Mouse (Mus musculus): ENCODE results near the gene Il23a. TPM values are rescaled to one million over a fixed set of nuclear protein-coding genes. Genes with fewer than 3 reads are reported as not detected.

Gene Il23a
- polyA plus RNA-seq (2014; fragmentation: Illumina TruSeq; extraction: RNeasy Lipid Tissue Mini Kit (QIAGEN cat#74804); ENCODE audit: low read depth, low replicate concordance), result 0.76 TPM

GRCm38 (mm10) chr10:128298702-128299171 lies at the start of gene Il23a:
TSS of gene Il23a (minus strand) at chr10:128298752.

GRCm38 (mm10) chr10:128337306-128338181 lies 39.0 kb upstream of the Il23a start, which contains the start of gene Cs:
TSS of gene Cs (plus strand) at chr10:128337734.

GRCm38 (mm10) chr10:128322141-128323108 lies 23.9 kb upstream of the Il23a start, which contains the start of gene Cnpy2:
TSS of gene Cnpy2 (plus strand) at chr10:128322459.

GRCm38 (mm10) chr10:128303126-128304021 lies 4.8 kb upstream of the Il23a start, which contains the start of gene Pan2:
TSS of gene Pan2 (plus strand) at chr10:128303335.

GRCm38 (mm10) chr10:128270287-128270841 lies 28.2 kb downstream of the Il23a start, which contains the start of gene Stat2:
TSS of gene Stat2 (plus strand) at chr10:128270559.

GRCm38 (mm10) chr10:128268371-128268770 lies 30.2 kb downstream of the Il23a start, which contains the start of gene Apof:
TSS of gene Apof (plus strand) at chr10:128268671.

GRCm38 (mm10) chr10:128253677-128254255 lies 44.8 kb downstream of the Il23a start, which contains the start of gene Apon:
TSS of gene Apon (plus strand) at chr10:128254096.

Other genes starting within 250 kb of the Il23a start
- 298 TPM for gene Ptges3, start 239.8 kb downstream of the Il23a start, polyA plus RNA-seq (2014; fragmentation: Illumina TruSeq; extraction: RNeasy Lipid Tissue Mini Kit (QIAGEN cat#74804); ENCODE audit: low read depth, low replicate concordance)
- gene Atp5b, start 215.5 kb downstream of the Il23a start, polyA plus RNA-seq (2014; fragmentation: Illumina TruSeq; extraction: RNeasy Lipid Tissue Mini Kit (QIAGEN cat#74804); ENCODE audit: low read depth, low replicate concordance), result 826 TPM
- gene Baz2a, start 207.2 kb downstream of the Il23a start, polyA plus RNA-seq (2014; fragmentation: Illumina TruSeq; extraction: RNeasy Lipid Tissue Mini Kit (QIAGEN cat#74804); ENCODE audit: low read depth, low replicate concordance), result 27.2 TPM
- gene Rbms2, start 118.5 kb downstream of the Il23a start, polyA plus RNA-seq (2014; fragmentation: Illumina TruSeq; extraction: RNeasy Lipid Tissue Mini Kit (QIAGEN cat#74804); ENCODE audit: low read depth, low replicate concordance), result 12.4 TPM
- gene Gls2, start 104.3 kb downstream of the Il23a start, polyA plus RNA-seq (2014; fragmentation: Illumina TruSeq; extraction: RNeasy Lipid Tissue Mini Kit (QIAGEN cat#74804); ENCODE audit: low read depth, low replicate concordance), result not detected
- gene Spryd4, start 86.9 kb downstream of the Il23a start, polyA plus RNA-seq (2014; fragmentation: Illumina TruSeq; extraction: RNeasy Lipid Tissue Mini Kit (QIAGEN cat#74804); ENCODE audit: low read depth, low replicate concordance), result 10.5 TPM
- not detected for gene Mip, start 72.9 kb downstream of the Il23a start, polyA plus RNA-seq (2014; fragmentation: Illumina TruSeq; extraction: RNeasy Lipid Tissue Mini Kit (QIAGEN cat#74804); ENCODE audit: low read depth, low replicate concordance)
- 2.0 TPM for gene Timeless, start 66.7 kb downstream of the Il23a start, polyA plus RNA-seq (2014; fragmentation: Illumina TruSeq; extraction: RNeasy Lipid Tissue Mini Kit (QIAGEN cat#74804); ENCODE audit: low read depth, low replicate concordance)
- gene Apon, start 44.7 kb downstream of the Il23a start, polyA plus RNA-seq (2014; fragmentation: Illumina TruSeq; extraction: RNeasy Lipid Tissue Mini Kit (QIAGEN cat#74804); ENCODE audit: low read depth, low replicate concordance), result not detected
- not detected for gene Apof, start 30.1 kb downstream of the Il23a start, polyA plus RNA-seq (2014; fragmentation: Illumina TruSeq; extraction: RNeasy Lipid Tissue Mini Kit (QIAGEN cat#74804); ENCODE audit: low read depth, low replicate concordance)
- 13.9 TPM for gene Stat2, start 28.2 kb downstream of the Il23a start, polyA plus RNA-seq (2014; fragmentation: Illumina TruSeq; extraction: RNeasy Lipid Tissue Mini Kit (QIAGEN cat#74804); ENCODE audit: low read depth, low replicate concordance)
- gene Pan2, start 4.6 kb upstream of the Il23a start, polyA plus RNA-seq (2014; fragmentation: Illumina TruSeq; extraction: RNeasy Lipid Tissue Mini Kit (QIAGEN cat#74804); ENCODE audit: low read depth, low replicate concordance), result 14.1 TPM
- gene Cnpy2, start 23.7 kb upstream of the Il23a start, polyA plus RNA-seq (2014; fragmentation: Illumina TruSeq; extraction: RNeasy Lipid Tissue Mini Kit (QIAGEN cat#74804); ENCODE audit: low read depth, low replicate concordance), result 43.5 TPM
- gene Cs, start 39.0 kb upstream of the Il23a start, polyA plus RNA-seq (2014; fragmentation: Illumina TruSeq; extraction: RNeasy Lipid Tissue Mini Kit (QIAGEN cat#74804); ENCODE audit: low read depth, low replicate concordance), result 251 TPM
- gene Coq10a, start 70.2 kb upstream of the Il23a start, polyA plus RNA-seq (2014; fragmentation: Illumina TruSeq; extraction: RNeasy Lipid Tissue Mini Kit (QIAGEN cat#74804); ENCODE audit: low read depth, low replicate concordance), result 14.8 TPM
- gene Ankrd52, start 78.4 kb upstream of the Il23a start, polyA plus RNA-seq (2014; fragmentation: Illumina TruSeq; extraction: RNeasy Lipid Tissue Mini Kit (QIAGEN cat#74804); ENCODE audit: low read depth, low replicate concordance), result 13.2 TPM
- gene Slc39a5, start 102.5 kb upstream of the Il23a start, polyA plus RNA-seq (2014; fragmentation: Illumina TruSeq; extraction: RNeasy Lipid Tissue Mini Kit (QIAGEN cat#74804); ENCODE audit: low read depth, low replicate concordance), result 1.5 TPM
- 19.9 TPM for gene Nabp2, start 112.7 kb upstream of the Il23a start, polyA plus RNA-seq (2014; fragmentation: Illumina TruSeq; extraction: RNeasy Lipid Tissue Mini Kit (QIAGEN cat#74804); ENCODE audit: low read depth, low replicate concordance)
- gene Rnf41, start 112.9 kb upstream of the Il23a start, polyA plus RNA-seq (2014; fragmentation: Illumina TruSeq; extraction: RNeasy Lipid Tissue Mini Kit (QIAGEN cat#74804); ENCODE audit: low read depth, low replicate concordance), result 8.2 TPM
- 52.5 TPM for gene Smarcc2, start 160.5 kb upstream of the Il23a start, polyA plus RNA-seq (2014; fragmentation: Illumina TruSeq; extraction: RNeasy Lipid Tissue Mini Kit (QIAGEN cat#74804); ENCODE audit: low read depth, low replicate concordance)
- gene Myl6, start 195.4 kb upstream of the Il23a start, polyA plus RNA-seq (2014; fragmentation: Illumina TruSeq; extraction: RNeasy Lipid Tissue Mini Kit (QIAGEN cat#74804); ENCODE audit: low read depth, low replicate concordance), result 157 TPM
- not detected for gene Myl6b, start 199.9 kb upstream of the Il23a start, polyA plus RNA-seq (2014; fragmentation: Illumina TruSeq; extraction: RNeasy Lipid Tissue Mini Kit (QIAGEN cat#74804); ENCODE audit: low read depth, low replicate concordance)
- 6.7 TPM for gene Esyt1, start 227.1 kb upstream of the Il23a start, polyA plus RNA-seq (2014; fragmentation: Illumina TruSeq; extraction: RNeasy Lipid Tissue Mini Kit (QIAGEN cat#74804); ENCODE audit: low read depth, low replicate concordance)
- gene Zc3h10, start 249.0 kb upstream of the Il23a start, polyA plus RNA-seq (2014; fragmentation: Illumina TruSeq; extraction: RNeasy Lipid Tissue Mini Kit (QIAGEN cat#74804); ENCODE audit: low read depth, low replicate concordance), result 1.0 TPM